Comparison of ENCODE assay signal across 8 mouse cellular contexts in genomic region chr15:102381575-102381974, GRCm38 (mm10). TPM values are rescaled to one million over a fixed set of nuclear protein-coding genes. Genes with fewer than 3 reads are reported as not detected.
DNase-seq lines count a peak whose midpoint lies in the region; ATAC-seq lines count a peak whose summit lies in the region.

No protein-coding gene starts in this region.

- H3K4me3 ChIP-seq in embryonic facial prominence, embryonic 10.5 days: no peak overlapping the region
- H3K4me3 ChIP-seq in intestine, embryonic 16.5 days (ENCODE audit: low read length): no peak overlapping the region
- H3K4me3 ChIP-seq in midbrain, embryonic 10.5 days: no peak overlapping the region

- ATAC-seq in granulocyte monocyte progenitor cell, adult 5-6 weeks (replicated peaks; ENCODE audit: poor library complexity, severe bottlenecking): peak; percentile 63
- ATAC-seq in intestine, embryonic 16.5 days: peak; percentile 77

- H3K36me3 ChIP-seq in embryonic facial prominence, embryonic 10.5 days (replicated peaks): no peaks in the 10 kb centered on the region
- no peaks in the 10 kb centered on the region for H3K36me3 ChIP-seq in intestine, embryonic 16.5 days (ENCODE audit: control insufficient read depth, insufficient read depth, low read length)
- no peaks in the 10 kb centered on the region for H3K36me3 ChIP-seq in midbrain, embryonic 10.5 days

- 0 out of 2 replicates have a peak overlapping the region, but pooled peaks have one; percentile 5 for H3K27ac ChIP-seq in embryonic facial prominence, embryonic 10.5 days (replicated peaks)
- H3K27ac ChIP-seq in intestine, embryonic 16.5 days (ENCODE audit: low read length): peak overlapping the region; percentile 37
- H3K27ac ChIP-seq in midbrain, embryonic 10.5 days (replicated peaks): no peak overlapping the region

- peaks cover 23% of the 10 kb centered on the region for H3K4me1 ChIP-seq in embryonic facial prominence, embryonic 10.5 days
- peaks cover 14% of the 10 kb centered on the region for H3K4me1 ChIP-seq in intestine, embryonic 16.5 days (ENCODE audit: control insufficient read depth, insufficient read depth, low read length)
- peaks cover 15% of the 10 kb centered on the region for H3K4me1 ChIP-seq in midbrain, embryonic 10.5 days

- 0 out of 2 replicates have a peak overlapping the region, but pooled peaks have one; percentile 6 for H3K9ac ChIP-seq in intestine, embryonic 16.5 days (ENCODE audit: low read depth, low read length)

- H3K27me3 ChIP-seq in embryonic facial prominence, embryonic 10.5 days (replicated peaks; ENCODE audit: low read depth, poor library complexity, severe bottlenecking): no peaks in the 10 kb centered on the region
- no peaks in the 10 kb centered on the region for H3K27me3 ChIP-seq in intestine, embryonic 16.5 days (replicated peaks; ENCODE audit: control insufficient read depth, insufficient read depth, low read length)
- H3K27me3 ChIP-seq in midbrain, embryonic 10.5 days (ENCODE audit: low read depth, poor library complexity, severe bottlenecking): peaks cover 18% of the 10 kb centered on the region

- intact Hi-C loops in left cerebral cortex, postnatal 25 days (cut with DNase I): loop anchor here (1.0 to 2.0 kb wide), 2 partner anchors 40 to 63 kb away; partner anchors contain the start of gene Amhr2

- DNase-seq in adrenal gland, adult 8-10 months: peak; percentile 57
- peak; percentile 90 for DNase-seq in embryonic facial prominence, embryonic 10.5 days (ENCODE audit: low spot score)
- peak; percentile 85 for DNase-seq in left cerebral cortex, postnatal 25 days (ENCODE audit: low spot score in 2 of 2)
- DNase-seq in midbrain, embryonic 10.5 days (ENCODE audit: low spot score): peak; percentile 84
- peak; percentile 61 to 72 for DNase-seq in right cerebral cortex, postnatal 36 days (ENCODE audit: low spot score in 2 of 2)
- DNase-seq in urinary bladder, postnatal 4 days (ENCODE audit: low spot score in 2 of 2): peak; percentile 74 to 87

- no peaks in the 10 kb centered on the region for H3K9me3 ChIP-seq in embryonic facial prominence, embryonic 10.5 days
- no peaks in the 10 kb centered on the region for H3K9me3 ChIP-seq in intestine, embryonic 16.5 days (ENCODE audit: control insufficient read depth, low read length)
- no peaks in the 10 kb centered on the region for H3K9me3 ChIP-seq in midbrain, embryonic 10.5 days (replicated peaks)

- H3K4me2 ChIP-seq in intestine, embryonic 16.5 days (ENCODE audit: low read depth, low read length): 0 out of 2 replicates have a peak overlapping the region, but pooled peaks have one; percentile 0

- WGBS in embryonic facial prominence, embryonic 10.5 days: 5% methylated on average over 7 of the region's 7 CpGs
- WGBS in intestine, embryonic 16.5 days: 2% methylated on average over 7 of the region's 7 CpGs
- 4% methylated on average over 7 of the region's 7 CpGs for WGBS in midbrain, embryonic 10.5 days

RNA-seq across cellular contexts. Expression of gene Sp7, which starts 14.6 kb away (rescaled TPM):
- total RNA-seq in adrenal gland, adult 8-10 months (2022): under 1 TPM; 0.17 to 0.48 (median 0.33) TPM
- polyA plus RNA-seq in embryonic facial prominence, embryonic 10.5 days (2016; fragmentation: Nextera tagmentation; extraction: Ambion mirVana): 1.4 and 1.7 TPM in 2 replicates
- total RNA-seq in granulocyte monocyte progenitor cell, adult 5-6 weeks (2014; fragmentation: Nextera tagmentation): not detected in 2 replicates
- total RNA-seq in granulocyte monocyte progenitor cell, adult 5-6 weeks (2017): not detected in 2 replicates
- polyA plus RNA-seq in intestine, embryonic 16.5 days (2015; fragmentation: Nextera tagmentation; extraction: Ambion mirVana): 0.50 and 0.60 TPM in 2 replicates
- under 1 TPM; 0.41 to 0.66 TPM for total RNA-seq in left cerebral cortex, postnatal 25 days (2021)
- polyA plus RNA-seq in midbrain, embryonic 10.5 days (2016; fragmentation: Nextera tagmentation; extraction: Ambion mirVana): 0.59 and 0.66 TPM in 2 replicates

RNA-seq across cellular contexts. Expression of gene Sp1, which starts 24.4 kb away (rescaled TPM):
- total RNA-seq in adrenal gland, adult 8-10 months (2022): 10 to 100 TPM; 75.8 to 97.0 (median 91.9) TPM
- 9.9 and 10.6 TPM in 2 replicates for polyA plus RNA-seq in embryonic facial prominence, embryonic 10.5 days (2016; fragmentation: Nextera tagmentation; extraction: Ambion mirVana)
- 59.6 and 71.6 TPM in 2 replicates for total RNA-seq in granulocyte monocyte progenitor cell, adult 5-6 weeks (2014; fragmentation: Nextera tagmentation)
- total RNA-seq in granulocyte monocyte progenitor cell, adult 5-6 weeks (2017): 52.0 and 56.1 TPM in 2 replicates
- polyA plus RNA-seq in intestine, embryonic 16.5 days (2015; fragmentation: Nextera tagmentation; extraction: Ambion mirVana): 6.8 and 7.2 TPM in 2 replicates
- total RNA-seq in left cerebral cortex, postnatal 25 days (2021): 10 to 100 TPM; 24.3 to 27.0 TPM
- 7.9 and 8.9 TPM in 2 replicates for polyA plus RNA-seq in midbrain, embryonic 10.5 days (2016; fragmentation: Nextera tagmentation; extraction: Ambion mirVana)

RNA-seq across cellular contexts. Expression of gene Aaas, which starts 31.0 kb away (rescaled TPM):
- total RNA-seq in adrenal gland, adult 8-10 months (2022): 10 to 100 TPM; 15.6 to 31.6 (median 21.4) TPM
- 135 and 137 TPM in 2 replicates for polyA plus RNA-seq in embryonic facial prominence, embryonic 10.5 days (2016; fragmentation: Nextera tagmentation; extraction: Ambion mirVana)
- 120 and 123 TPM in 2 replicates for total RNA-seq in granulocyte monocyte progenitor cell, adult 5-6 weeks (2014; fragmentation: Nextera tagmentation)
- total RNA-seq in granulocyte monocyte progenitor cell, adult 5-6 weeks (2017): 147 and 153 TPM in 2 replicates
- 50.6 and 59.1 TPM in 2 replicates for polyA plus RNA-seq in intestine, embryonic 16.5 days (2015; fragmentation: Nextera tagmentation; extraction: Ambion mirVana)
- total RNA-seq in left cerebral cortex, postnatal 25 days (2021): 10 to 100 TPM; 14.0 to 16.6 TPM
- 115 and 128 TPM in 2 replicates for polyA plus RNA-seq in midbrain, embryonic 10.5 days (2016; fragmentation: Nextera tagmentation; extraction: Ambion mirVana)

RNA-seq across cellular contexts. Expression of gene Myg1, which starts 50.1 kb away (rescaled TPM):
- total RNA-seq in adrenal gland, adult 8-10 months (2022): 10 to 100 TPM; 65.4 to 96.8 (median 89.3) TPM
- polyA plus RNA-seq in embryonic facial prominence, embryonic 10.5 days (2016; fragmentation: Nextera tagmentation; extraction: Ambion mirVana): 123 and 126 TPM in 2 replicates
- 63.3 and 88.7 TPM in 2 replicates for total RNA-seq in granulocyte monocyte progenitor cell, adult 5-6 weeks (2014; fragmentation: Nextera tagmentation)
- total RNA-seq in granulocyte monocyte progenitor cell, adult 5-6 weeks (2017): 55.1 and 59.9 TPM in 2 replicates
- 75.3 and 80.9 TPM in 2 replicates for polyA plus RNA-seq in intestine, embryonic 16.5 days (2015; fragmentation: Nextera tagmentation; extraction: Ambion mirVana)
- 10 to 100 TPM; 54.8 to 57.2 TPM for total RNA-seq in left cerebral cortex, postnatal 25 days (2021)
- polyA plus RNA-seq in midbrain, embryonic 10.5 days (2016; fragmentation: Nextera tagmentation; extraction: Ambion mirVana): 125 and 134 TPM in 2 replicates

RNA-seq across cellular contexts. Expression of gene Pfdn5, which starts 55.7 kb away (rescaled TPM):
- 100 to 1,000 TPM; 440 to 517 (median 466) TPM for total RNA-seq in adrenal gland, adult 8-10 months (2022)
- 353 and 356 TPM in 2 replicates for polyA plus RNA-seq in embryonic facial prominence, embryonic 10.5 days (2016; fragmentation: Nextera tagmentation; extraction: Ambion mirVana)
- 299 and 314 TPM in 2 replicates for total RNA-seq in granulocyte monocyte progenitor cell, adult 5-6 weeks (2014; fragmentation: Nextera tagmentation)
- 366 and 404 TPM in 2 replicates for total RNA-seq in granulocyte monocyte progenitor cell, adult 5-6 weeks (2017)
- polyA plus RNA-seq in intestine, embryonic 16.5 days (2015; fragmentation: Nextera tagmentation; extraction: Ambion mirVana): 280 and 283 TPM in 2 replicates
- 100 to 1,000 TPM; 365 to 396 TPM for total RNA-seq in left cerebral cortex, postnatal 25 days (2021)
- polyA plus RNA-seq in midbrain, embryonic 10.5 days (2016; fragmentation: Nextera tagmentation; extraction: Ambion mirVana): 335 and 345 TPM in 2 replicates
